Mouse (Mus musculus): Measurements from ENCODE around the gene Mettl7a2. TPM values are rescaled to one million over a fixed set of nuclear protein-coding genes. Genes with fewer than 3 reads are reported as not detected.
"Not testable (repeated sequence)": the region's sequence is repeated elsewhere in the genome, so short reads cannot be mapped to it uniquely, and the experiment has no call there.

Mettl7a2 gene
- polyA plus RNA-seq, 2 experiments = 0.08 TPM; not detected in 1

DNA sequence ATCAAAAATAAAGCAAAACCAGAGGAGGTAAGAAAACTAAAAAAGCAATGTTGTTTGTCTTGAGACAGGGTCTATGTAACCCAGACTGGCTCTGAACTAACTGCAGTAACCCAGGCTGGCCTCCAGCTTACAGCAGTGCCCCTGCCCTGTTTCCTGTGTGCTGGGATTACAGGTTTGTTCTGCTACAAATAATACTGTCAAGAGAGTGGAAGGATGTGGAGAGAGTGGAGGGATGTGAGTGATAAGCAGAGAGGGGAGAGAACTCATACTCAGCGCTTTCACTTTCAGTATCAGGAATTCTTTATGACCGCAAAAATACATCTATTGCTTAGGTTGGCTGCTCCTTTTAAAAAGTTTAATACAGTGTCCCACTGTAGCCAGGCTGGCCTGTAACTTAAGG, 40.7 kb upstream of the Mettl7a2 start:
- no peak overlapping the region for H3K9ac ChIP-seq (ENCODE audit: low read depth, low read length, severe bottlenecking)
- no peaks in the 10 kb centered on the region for H3K4me1 ChIP-seq (ENCODE audit: control insufficient read depth, insufficient read depth, low read length)
- H3K36me3 ChIP-seq (ENCODE audit: control insufficient read depth, insufficient read depth, low read length) = no peaks in the 10 kb centered on the region
- no peak for TF ChIP-seq POLR2A (IDR thresholded peaks at IDR 0.05; ENCODE audit: borderline replicate concordance, extremely low read depth, insufficient read depth, insufficient read length)
- no peak for DNase-seq (ENCODE audit: low spot score)
- H3K27me3 ChIP-seq (ENCODE audit: control insufficient read depth, insufficient read depth, low read length) = no peaks in the 10 kb centered on the region
- 91% methylated on average over 2 of the region's 2 CpGs for WGBS
- no peak for ATAC-seq (ENCODE audit: low FRiP score, low read depth)
- no peak overlapping the region for H3K4me2 ChIP-seq (replicated peaks; ENCODE audit: low read depth, low read length, severe bottlenecking)
- no peak overlapping the region for H3K27ac ChIP-seq (replicated peaks; ENCODE audit: low read depth, low read length)
- H3K9me3 ChIP-seq (ENCODE audit: control insufficient read depth, low read length) = no peaks in the 10 kb centered on the region
- H3K4me3 ChIP-seq (replicated peaks; ENCODE audit: low read length) = no peak overlapping the region

DNA sequence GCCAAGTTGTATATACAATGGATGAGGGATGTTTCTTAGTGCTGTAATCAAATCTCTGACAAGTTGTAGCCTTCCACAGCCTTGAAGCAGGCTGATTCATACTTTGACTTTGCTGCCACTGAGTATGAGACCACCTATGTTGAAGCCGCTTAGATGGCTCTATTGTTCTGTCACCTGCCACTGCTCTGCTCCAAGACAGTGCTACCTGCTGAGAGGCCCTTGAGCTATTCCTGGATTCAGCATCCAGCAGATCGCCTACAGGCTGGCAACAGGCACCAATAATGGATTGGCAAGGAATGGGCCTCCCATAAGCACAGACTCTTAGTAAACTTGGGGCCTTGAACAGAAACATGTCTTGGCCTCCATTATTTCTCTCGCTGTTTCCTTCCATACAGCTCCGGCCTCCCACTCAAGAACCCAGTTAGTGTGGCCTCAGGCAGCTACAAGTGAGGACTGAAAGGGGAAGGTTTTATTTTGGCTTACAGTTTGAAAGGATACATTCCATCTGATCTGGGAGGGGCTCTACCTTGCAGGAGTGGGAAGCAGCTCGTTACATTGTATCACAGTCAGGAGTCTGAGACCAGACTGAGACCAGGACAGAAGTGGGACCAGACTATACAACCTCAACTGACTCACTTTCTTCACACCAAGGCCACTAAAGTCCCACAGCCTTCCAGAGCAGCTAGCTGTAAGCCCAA, 38.4 kb upstream of the Mettl7a2 start:
- H3K4me2 ChIP-seq (replicated peaks; ENCODE audit: low read depth, low read length, severe bottlenecking) = no peak overlapping the region
- H3K9ac ChIP-seq (ENCODE audit: low read depth, low read length, severe bottlenecking) = no peak overlapping the region
- no peak overlapping the region for H3K27ac ChIP-seq (replicated peaks; ENCODE audit: low read depth, low read length)
- ATAC-seq (ENCODE audit: low FRiP score, low read depth) (no peak), DNase-seq (ENCODE audit: low spot score) (no peak)
- H3K36me3 ChIP-seq (ENCODE audit: control insufficient read depth, insufficient read depth, low read length) = no peaks in the 10 kb centered on the region
- H3K9me3 ChIP-seq (ENCODE audit: control insufficient read depth, low read length) = no peaks in the 10 kb centered on the region
- no peaks in the 10 kb centered on the region for H3K4me1 ChIP-seq (ENCODE audit: control insufficient read depth, insufficient read depth, low read length)
- WGBS = 93% methylated on average over 5 of the region's 5 CpGs
- no peak overlapping the region for H3K4me3 ChIP-seq (replicated peaks; ENCODE audit: low read length)
- no peaks in the 10 kb centered on the region for H3K27me3 ChIP-seq (ENCODE audit: control insufficient read depth, insufficient read depth, low read length)
- no peak for TF ChIP-seq POLR2A (IDR thresholded peaks at IDR 0.05; ENCODE audit: borderline replicate concordance, extremely low read depth, insufficient read depth, insufficient read length)

DNA sequence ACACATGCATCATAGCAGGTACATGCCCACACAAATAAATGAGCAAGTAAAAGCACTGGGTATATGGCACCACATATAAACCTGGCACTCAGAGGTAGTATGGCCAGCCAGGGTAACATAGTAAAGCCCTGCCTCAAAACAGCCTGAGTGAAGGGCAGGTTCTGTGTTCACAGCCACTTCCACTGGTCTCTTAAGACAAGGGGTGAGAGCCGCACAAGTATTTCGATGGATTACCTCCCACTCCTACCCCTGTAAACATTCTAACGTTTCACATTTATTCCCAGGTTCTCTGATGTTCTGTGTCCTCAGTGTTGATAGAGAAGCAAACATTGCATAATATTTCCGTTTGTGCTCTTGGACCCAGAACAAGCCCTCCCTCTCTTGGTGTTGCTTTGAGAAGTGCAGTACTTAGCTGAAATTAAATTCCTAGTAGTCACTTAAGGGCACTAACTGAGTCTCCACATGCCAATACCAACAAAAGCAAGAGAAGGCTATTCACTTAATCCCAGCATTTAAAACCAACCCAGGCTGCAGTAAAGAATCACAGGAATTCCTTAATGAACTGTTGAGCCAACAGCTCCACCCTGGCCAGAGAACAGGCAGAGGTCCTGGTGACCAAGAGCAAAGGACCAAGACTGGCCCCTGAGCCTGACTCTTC, 34.9 kb upstream of the Mettl7a2 start:
- not testable (repeated sequence) for H3K9me3 ChIP-seq (ENCODE audit: control insufficient read depth, low read length); DNase-seq (ENCODE audit: low spot score); H3K27ac ChIP-seq (replicated peaks; ENCODE audit: low read depth, low read length); H3K4me1 ChIP-seq (ENCODE audit: control insufficient read depth, insufficient read depth, low read length); H3K4me3 ChIP-seq (replicated peaks; ENCODE audit: low read length); ATAC-seq (ENCODE audit: low FRiP score, low read depth); H3K4me2 ChIP-seq (replicated peaks; ENCODE audit: low read depth, low read length, severe bottlenecking); H3K27me3 ChIP-seq (ENCODE audit: control insufficient read depth, insufficient read depth, low read length); H3K36me3 ChIP-seq (ENCODE audit: control insufficient read depth, insufficient read depth, low read length); H3K9ac ChIP-seq (ENCODE audit: low read depth, low read length, severe bottlenecking)
- WGBS = 65% methylated on average over 4 of the region's 4 CpGs

DNA sequence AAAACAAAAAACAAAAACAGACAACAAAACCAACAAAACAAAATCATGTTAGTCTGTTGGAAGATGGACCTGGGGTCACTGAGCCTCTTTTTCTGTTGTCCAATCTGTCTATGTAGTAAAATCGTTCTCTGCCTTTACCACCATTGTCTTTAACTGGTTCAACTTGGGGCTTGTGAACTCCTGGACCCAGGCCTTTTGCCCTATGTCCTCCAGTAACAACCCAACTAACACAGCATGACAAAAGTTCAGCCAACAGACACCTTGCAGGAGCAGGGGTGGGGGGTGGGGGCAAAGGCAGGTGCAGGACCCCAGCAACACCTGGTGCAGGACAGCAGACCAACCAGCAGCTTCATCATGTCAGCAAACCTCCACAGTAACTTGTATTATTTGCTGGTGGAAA, 33.1 kb upstream of the Mettl7a2 start:
- no peak overlapping the region for H3K4me3 ChIP-seq (replicated peaks; ENCODE audit: low read length)
- H3K27me3 ChIP-seq (ENCODE audit: control insufficient read depth, insufficient read depth, low read length) = no peaks in the 10 kb centered on the region
- H3K4me1 ChIP-seq (ENCODE audit: control insufficient read depth, insufficient read depth, low read length) = no peaks in the 10 kb centered on the region
- H3K36me3 ChIP-seq (ENCODE audit: control insufficient read depth, insufficient read depth, low read length) = no peaks in the 10 kb centered on the region
- H3K9ac ChIP-seq (ENCODE audit: low read depth, low read length, severe bottlenecking) = no peak overlapping the region
- no peak overlapping the region for H3K27ac ChIP-seq (replicated peaks; ENCODE audit: low read depth, low read length)
- WGBS = 67% methylated on average over 1 of the region's 1 CpGs
- H3K9me3 ChIP-seq (ENCODE audit: control insufficient read depth, low read length) = no peaks in the 10 kb centered on the region
- no peak for DNase-seq (ENCODE audit: low spot score)
- ATAC-seq (ENCODE audit: low FRiP score, low read depth) = no peak
- H3K4me2 ChIP-seq (replicated peaks; ENCODE audit: low read depth, low read length, severe bottlenecking) = no peak overlapping the region
- no peak for TF ChIP-seq POLR2A (IDR thresholded peaks at IDR 0.05; ENCODE audit: borderline replicate concordance, extremely low read depth, insufficient read depth, insufficient read length)

DNA sequence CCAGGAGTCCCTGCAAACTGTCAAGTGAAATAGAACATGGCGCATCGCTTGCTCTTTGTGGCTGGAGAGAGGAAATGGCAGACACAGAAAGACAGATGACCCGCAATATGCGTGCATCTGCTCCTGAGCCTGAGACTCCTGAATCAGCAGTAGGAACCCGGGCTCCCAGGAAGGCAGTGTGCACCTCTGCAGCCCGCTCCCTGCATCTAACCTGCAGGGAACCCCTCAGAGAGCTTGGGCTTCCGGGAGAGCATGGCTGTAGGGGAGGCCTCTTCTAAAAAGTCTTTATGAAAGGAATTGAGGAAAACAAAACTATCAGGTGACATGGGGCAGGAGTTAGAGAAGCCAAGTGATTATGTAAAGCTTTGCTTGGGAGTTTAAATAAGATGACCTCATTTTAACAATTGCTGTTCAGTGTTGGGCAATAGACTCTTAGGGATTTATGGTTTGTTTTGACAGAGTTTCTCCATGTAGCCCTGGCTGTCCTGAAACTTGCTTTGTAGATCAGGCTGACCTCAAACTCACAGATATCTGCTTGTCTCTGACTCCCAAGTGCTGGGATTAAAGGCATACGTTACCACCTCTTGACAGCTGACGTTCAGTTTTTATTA, 32.6 kb upstream of the Mettl7a2 start:
- 60% methylated on average over 9 of the region's 9 CpGs for WGBS
- no peak for TF ChIP-seq POLR2A (IDR thresholded peaks at IDR 0.05; ENCODE audit: borderline replicate concordance, extremely low read depth, insufficient read depth, insufficient read length)
- DNase-seq (ENCODE audit: low spot score) = no peak
- H3K9me3 ChIP-seq (ENCODE audit: control insufficient read depth, low read length) = no peaks in the 10 kb centered on the region
- ATAC-seq (ENCODE audit: low FRiP score, low read depth) = no peak
- no peaks in the 10 kb centered on the region for H3K4me1 ChIP-seq (ENCODE audit: control insufficient read depth, insufficient read depth, low read length)
- no peak overlapping the region for H3K4me3 ChIP-seq (replicated peaks; ENCODE audit: low read length)
- no peak overlapping the region for H3K27ac ChIP-seq (replicated peaks; ENCODE audit: low read depth, low read length)
- H3K36me3 ChIP-seq (ENCODE audit: control insufficient read depth, insufficient read depth, low read length) = no peaks in the 10 kb centered on the region
- H3K9ac ChIP-seq (ENCODE audit: low read depth, low read length, severe bottlenecking) = no peak overlapping the region
- no peak overlapping the region for H3K4me2 ChIP-seq (replicated peaks; ENCODE audit: low read depth, low read length, severe bottlenecking)
- H3K27me3 ChIP-seq (ENCODE audit: control insufficient read depth, insufficient read depth, low read length) = no peaks in the 10 kb centered on the region
